Mouse (Mus musculus): Measurements from ENCODE around the gene Trappc1.
A peak's percentile ranks its signal among the peaks of the same experiment; 100 is the strongest.
"Not testable (repeated sequence)": the region's sequence is repeated elsewhere in the genome, so short reads cannot be mapped to it uniquely, and the experiment has no call there.

Gene Trappc1

GRCm38 (mm10) chr11:69323667-69324111 is at the start of gene Trappc1, which contains the start of gene Cntrob:
TSS of gene Trappc1 (plus strand) at chr11:69323980.
TSS of gene Cntrob (minus strand) at chr11:69323775.
- peak; percentile 100 for DNase-seq (ENCODE audit: low read depth)

GRCm38 (mm10) chr11:69275650-69276049 is 48.1 kb upstream of the Trappc1 start:
- DNase-seq (ENCODE audit: low read depth): no peak

- DNase-seq (ENCODE audit: low read depth): no peak
These were observed 47.7 kb upstream of the Trappc1 start for GRCm38 (mm10) chr11:69276081-69276480.

GRCm38 (mm10) chr11:69277267-69277666 is 46.5 kb upstream of the Trappc1 start:
- DNase-seq (ENCODE audit: low read depth): no peak

GRCm38 (mm10) chr11:69291111-69291510 is 32.7 kb upstream of the Trappc1 start:
- DNase-seq (ENCODE audit: low read depth): no peak

GRCm38 (mm10) chr11:69295286-69295685 is 28.5 kb upstream of the Trappc1 start:
- DNase-seq (ENCODE audit: low read depth): no peak

GRCm38 (mm10) chr11:69297799-69298198 is 26.0 kb upstream of the Trappc1 start:
- DNase-seq (ENCODE audit: low read depth): no peak

DNA sequence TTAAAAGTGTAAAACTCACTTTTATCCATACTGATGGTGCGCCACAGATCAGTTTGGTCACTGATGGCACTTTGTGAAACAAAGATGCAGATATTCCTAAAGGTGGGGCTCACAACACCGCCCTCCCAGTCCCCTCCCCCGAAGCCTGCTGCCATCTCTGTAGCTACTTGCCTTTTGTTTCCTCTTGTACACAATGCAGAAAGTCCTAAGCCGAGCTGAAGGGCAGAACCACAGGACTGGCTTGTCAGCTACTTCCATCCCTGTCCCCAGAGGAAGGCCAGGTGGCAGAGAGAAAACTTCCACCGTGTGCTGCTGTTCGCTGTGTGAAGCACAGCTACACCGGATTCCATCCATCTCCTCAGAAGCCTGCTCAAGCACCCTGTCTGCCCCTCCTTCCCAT is 25.5 kb upstream of the Trappc1 start:
- no peak for DNase-seq (ENCODE audit: low read depth)

DNA sequence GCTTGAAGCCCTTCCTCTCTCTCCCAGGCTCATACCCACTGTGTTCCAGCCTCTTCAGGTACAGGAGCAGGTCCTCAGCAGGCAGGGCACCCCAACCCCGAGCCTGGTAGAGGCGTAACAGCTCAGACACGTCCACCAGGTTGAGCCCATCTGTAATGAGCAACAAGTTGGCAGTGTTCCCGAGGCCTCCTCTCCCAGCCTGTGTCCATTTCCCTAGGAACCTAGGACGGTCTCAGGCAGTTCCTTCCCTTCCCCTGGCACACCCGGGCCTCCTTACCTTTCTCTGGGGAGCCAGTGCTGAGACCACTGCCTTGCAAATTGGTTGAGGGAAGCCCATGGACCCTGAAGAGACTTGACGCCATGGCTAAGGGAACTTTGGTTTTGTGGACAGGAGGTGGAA is 21.0 kb upstream of the Trappc1 start:
- no peak for DNase-seq (ENCODE audit: low read depth)

GRCm38 (mm10) chr11:69305291-69305690 is 18.5 kb upstream of the Trappc1 start:
- DNase-seq (ENCODE audit: low read depth): no peak

DNA sequence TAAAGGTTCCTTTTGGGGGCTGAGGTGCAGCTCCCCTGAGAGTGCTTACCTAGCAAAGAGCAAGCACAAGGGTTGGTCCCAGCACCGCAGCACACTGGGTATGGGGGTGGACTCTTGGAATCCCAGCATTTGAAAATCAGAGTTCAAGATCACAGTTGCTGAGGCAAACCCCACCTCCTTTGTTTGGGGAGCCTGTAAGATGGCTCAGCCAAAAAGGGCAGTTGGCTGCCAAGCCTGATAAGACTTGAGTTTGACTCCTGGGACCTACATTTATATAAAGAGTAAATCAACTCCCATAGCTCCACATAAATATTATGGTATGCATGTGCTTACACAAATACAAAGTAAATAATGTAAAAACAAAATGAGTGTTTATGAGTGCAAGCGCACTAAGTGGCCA is 17.7 kb upstream of the Trappc1 start:
- no peak for DNase-seq (ENCODE audit: low read depth)

DNA sequence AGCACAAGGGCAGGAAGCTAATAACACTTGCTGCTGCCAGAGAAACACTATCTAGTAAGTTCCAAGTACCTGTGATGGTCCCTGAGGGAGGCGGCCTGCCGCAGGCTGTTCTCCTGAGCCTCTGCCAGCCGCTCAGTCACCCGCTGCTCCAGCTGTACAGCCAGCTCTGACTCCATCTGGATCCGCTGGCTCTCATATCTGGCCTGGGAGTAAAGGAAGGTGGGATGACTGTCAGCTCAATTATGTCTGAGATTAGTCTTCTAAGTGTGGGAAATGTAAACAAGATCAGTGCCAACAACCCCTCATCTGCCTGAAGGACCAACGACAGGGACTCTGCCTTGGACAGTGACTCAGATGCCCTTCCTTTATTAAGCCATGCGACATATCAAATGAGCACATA is 12.5 kb upstream of the Trappc1 start:
- DNase-seq (ENCODE audit: low read depth): peak; percentile 12

- DNase-seq (ENCODE audit: low read depth): no peak
These were observed 7.4 kb upstream of the Trappc1 start for GRCm38 (mm10) chr11:69316361-69316760.

DNA sequence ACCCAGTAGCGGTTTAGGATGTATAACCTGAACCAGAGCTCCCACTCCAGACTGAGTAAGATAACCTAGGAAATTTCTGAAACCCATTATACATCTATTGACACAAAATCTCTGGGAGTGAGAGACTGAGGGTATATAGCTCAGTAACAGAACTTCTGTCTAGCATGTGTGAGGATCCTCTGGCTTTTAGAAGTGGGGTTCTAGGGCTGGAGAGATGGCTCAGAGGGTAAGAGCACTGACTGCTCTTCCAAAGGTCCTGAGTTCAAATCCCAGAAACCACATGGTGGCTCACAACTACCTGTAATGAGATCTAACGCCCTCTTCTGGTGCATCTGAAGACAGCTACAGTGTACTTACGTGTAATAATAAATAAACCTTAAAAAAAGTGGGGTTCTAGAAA is 5.8 kb upstream of the Trappc1 start:
- not testable (repeated sequence) for DNase-seq (ENCODE audit: low read depth)

GRCm38 (mm10) chr11:69321580-69321979 is 2.2 kb upstream of the Trappc1 start:
- no peak for DNase-seq (ENCODE audit: low read depth)

DNA sequence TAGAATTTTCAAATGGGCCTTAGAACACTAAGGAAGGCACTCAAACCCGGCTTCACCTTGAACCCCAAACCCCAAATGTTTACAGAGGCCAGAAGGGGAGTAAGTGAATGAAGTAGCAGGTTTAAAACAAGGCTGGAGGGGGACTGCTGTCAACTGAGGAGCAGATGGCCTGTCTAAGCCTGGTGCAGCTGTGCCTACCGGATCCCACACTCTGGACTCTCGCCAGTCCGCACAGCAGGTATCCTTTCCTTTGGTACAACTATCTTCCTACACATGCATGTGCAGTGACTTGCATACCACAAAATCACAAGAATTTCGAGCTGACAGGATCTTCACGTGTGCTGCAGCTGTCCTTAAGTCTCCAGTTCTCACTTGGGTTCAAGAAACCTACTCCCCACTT is 1.8 kb upstream of the Trappc1 start:
- no peak for DNase-seq (ENCODE audit: low read depth)

DNA sequence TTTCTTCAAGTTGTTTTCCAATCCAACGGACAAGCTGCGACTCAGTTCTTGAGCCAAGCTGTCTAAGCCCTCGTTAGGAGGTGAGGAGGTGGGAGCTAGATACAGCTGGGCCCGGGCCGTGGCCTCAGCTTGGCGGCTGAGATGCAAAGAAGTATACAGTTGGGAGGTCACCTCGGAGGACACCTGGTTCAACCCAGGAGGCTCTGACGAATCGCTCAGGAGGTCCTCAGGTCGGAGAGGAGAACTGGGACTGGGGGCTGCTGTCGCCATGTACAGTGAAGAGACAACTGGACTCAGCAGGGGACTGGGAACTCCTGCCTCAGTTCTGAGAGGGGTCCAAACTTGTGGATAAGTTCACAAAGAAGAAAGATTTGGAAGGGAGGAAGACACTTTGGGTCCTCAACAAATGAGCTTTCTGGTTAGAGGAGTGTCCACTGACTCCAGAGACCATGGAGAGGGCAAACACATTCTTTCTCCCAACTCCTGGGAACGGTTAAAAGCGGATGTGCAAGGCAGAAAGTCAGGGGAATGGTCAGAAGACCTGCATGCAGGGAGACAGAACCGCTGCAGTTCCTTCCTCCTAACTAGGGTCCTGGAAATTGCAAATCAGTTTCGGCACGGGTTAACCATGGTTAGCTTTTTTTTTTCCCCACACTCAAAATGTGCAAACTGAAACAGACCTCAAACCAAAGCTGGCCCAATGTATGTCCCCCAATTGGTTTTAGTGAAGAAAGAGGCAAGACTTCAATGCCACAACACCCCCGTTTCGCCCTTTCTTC is 898 bp upstream of the Trappc1 start:
- peak; percentile 25 for DNase-seq (ENCODE audit: low read depth)

DNA sequence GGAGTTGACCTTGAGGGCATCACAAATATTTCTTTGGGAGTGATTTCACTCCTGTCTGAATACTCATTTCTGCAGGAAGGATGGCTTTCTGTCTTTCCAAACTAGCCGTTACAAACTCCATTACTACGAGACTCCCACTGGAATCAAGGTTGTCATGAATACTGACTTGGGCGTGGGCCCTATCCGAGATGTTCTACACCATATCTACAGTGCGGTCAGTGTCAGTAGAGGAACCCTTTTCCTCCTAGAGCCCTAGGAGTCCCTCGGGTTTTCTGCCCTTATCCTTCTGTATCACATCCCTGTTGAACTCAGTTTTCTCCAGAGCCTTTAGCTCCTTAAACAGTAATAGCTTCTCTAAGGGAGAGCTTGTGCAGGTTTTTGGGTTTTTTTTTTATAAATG is 969 bp downstream of the Trappc1 start:
- DNase-seq (ENCODE audit: low read depth): no peak

- DNase-seq (ENCODE audit: low read depth): peak; percentile 88
These were observed 2.0 kb downstream of the Trappc1 start, which contains the start of gene Kcnab3 for GRCm38 (mm10) chr11:69325628-69326407. TSS of gene Kcnab3 (plus strand) at chr11:69326258.

GRCm38 (mm10) chr11:69326408-69327156 is 2.8 kb downstream of the Trappc1 start:
- DNase-seq (ENCODE audit: low read depth): peak; percentile 36

DNA sequence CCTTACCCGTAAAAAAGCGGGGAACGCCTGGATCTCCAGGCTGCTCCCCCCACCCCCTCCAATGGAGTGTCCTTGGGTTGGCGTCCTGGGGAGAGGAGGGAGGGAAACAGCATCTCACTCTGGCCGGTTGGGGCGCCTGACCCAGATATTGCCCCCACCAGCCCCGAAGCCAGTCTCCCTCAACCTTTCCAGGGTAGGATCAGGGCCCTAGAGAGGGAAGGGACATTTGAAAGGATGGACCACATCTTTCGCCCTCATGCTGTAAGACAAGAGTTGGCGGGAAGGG is 3.3 kb downstream of the Trappc1 start:
- no peak for DNase-seq (ENCODE audit: low read depth)

- DNase-seq (ENCODE audit: low read depth): no peak
These were observed 3.9 kb downstream of the Trappc1 start for GRCm38 (mm10) chr11:69327648-69328047.

DNA sequence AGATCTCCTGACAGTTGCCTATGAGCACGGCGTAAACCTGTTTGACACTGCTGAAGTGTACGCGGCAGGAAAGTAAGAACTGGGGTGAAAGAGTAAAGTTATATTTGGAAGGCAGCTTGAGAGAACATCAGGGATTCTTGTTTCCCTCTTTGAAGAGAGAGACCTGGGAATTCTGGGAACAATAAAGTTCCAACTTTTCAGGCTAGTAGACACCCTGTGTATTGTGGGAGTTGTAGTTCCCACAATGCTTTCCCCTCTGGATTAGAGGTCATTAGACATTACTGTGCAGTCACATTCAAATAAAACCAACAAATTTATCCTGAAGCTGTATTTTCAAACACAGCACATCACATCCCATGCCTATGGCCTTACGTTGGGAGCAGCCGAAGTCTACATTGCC is 4.7 kb downstream of the Trappc1 start:
- DNase-seq (ENCODE audit: low read depth): no peak

Measured in NIH3T3 (cell line).